Mouse (Mus musculus): ENCODE results near the gene Rmi2.

Rmi2 gene

DNA sequence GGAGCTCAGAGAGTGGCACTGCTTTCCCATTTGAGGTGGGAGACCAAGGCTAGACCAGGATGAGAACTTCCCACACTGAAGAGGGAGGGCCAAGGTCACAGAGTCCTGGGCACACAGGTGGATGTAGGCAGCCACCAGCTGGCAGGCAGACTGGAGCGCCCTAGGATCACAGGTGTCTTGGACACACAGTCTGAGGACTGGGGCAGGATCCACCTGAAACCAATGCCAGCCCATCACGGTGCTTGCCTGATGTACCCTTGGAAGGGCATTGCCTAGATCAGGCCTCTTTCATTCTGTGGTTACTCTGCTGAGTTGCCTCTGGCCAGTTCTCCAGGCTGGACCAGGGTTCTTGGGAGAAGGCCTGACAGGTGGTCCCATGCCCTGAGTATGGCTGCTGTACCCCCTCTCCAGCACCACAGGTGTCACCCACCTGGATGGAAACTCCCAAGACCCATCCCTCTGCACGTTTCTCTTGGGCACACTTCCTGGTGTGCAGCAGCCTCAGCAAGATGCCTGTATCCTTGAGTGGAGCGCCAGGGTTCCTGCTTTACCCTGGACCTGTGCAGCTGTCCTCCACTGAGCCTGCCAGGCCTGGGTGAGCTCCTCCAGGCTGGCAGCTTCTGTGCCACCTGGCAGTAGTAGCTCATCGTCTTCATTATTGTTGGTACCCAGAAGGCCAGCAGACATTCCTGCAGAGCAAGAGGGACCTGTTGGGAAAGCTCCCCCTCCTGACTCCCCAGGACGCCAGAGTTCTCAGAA, 30.2 kb downstream of the Rmi2 start:
- CTCF ChIA-PET: no interaction called here

DNA sequence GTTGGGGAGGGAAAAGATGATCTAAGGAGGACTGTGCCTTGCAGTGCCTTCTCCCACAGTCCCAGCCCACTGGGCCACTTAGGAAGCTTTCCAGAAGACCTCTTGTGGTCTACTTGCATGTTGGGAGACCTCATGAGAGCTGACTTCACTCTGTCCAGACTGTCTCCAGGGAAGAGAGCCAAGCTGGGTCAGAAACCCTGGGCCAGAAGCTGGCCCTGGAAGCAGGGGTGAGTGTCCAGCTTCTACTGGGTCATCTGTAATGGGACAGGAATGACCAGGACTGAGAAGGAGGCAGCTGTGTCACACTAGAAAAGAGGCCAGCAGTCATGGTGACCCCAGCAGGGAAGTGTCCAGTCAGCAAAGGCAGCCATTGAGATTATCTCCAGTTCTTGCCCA, 30.7 kb downstream of the Rmi2 start:
- CTCF ChIA-PET: no interaction called here

DNA sequence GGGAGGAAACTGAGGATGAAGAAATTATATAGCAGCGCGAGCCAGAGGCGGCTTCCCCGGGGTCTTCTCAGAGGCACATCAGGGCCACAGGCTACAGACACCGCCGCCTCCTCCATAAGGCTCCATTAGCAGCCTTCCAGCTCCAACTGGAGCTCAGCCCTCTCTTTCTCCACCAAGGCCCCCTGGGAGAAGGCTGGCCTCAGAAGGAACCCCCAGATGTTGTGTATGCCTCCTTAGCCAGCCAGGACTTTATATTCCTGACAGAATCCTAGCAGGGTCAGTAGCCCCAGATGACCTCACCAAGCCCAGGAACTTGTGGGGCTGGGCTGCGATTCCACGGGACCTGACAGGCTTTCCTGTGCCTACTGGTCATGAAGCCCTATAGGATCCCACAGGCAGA, 32.0 kb downstream of the Rmi2 start:
- CTCF ChIA-PET: interaction anchor here (0.6 to 1.1 kb wide), 3 partner anchors 20 to 39 kb away, joined by 3 to 10 read pairs (median 6); no protein-coding TSS in a partner anchor

DNA sequence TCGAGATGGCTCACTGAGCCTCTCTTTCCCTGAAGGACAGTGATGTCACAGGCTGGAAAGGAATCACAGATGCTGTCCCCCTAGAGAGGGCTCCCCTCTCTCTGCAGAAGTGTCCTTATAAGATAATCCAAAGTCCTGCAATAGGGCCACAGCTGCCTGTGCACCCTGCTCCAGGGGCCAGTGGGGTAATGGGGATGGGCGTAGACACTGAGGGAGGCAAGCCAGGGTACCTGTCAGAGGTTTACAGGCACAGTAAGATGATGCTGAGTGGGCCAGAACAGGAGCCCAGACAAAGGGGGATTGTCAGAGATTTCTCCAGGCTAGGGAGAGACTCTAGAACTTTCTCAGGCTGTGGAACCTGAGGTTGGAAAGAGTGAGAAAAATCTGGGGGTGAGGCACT, 32.6 kb downstream of the Rmi2 start:
- CTCF ChIA-PET: no interaction called here

DNA sequence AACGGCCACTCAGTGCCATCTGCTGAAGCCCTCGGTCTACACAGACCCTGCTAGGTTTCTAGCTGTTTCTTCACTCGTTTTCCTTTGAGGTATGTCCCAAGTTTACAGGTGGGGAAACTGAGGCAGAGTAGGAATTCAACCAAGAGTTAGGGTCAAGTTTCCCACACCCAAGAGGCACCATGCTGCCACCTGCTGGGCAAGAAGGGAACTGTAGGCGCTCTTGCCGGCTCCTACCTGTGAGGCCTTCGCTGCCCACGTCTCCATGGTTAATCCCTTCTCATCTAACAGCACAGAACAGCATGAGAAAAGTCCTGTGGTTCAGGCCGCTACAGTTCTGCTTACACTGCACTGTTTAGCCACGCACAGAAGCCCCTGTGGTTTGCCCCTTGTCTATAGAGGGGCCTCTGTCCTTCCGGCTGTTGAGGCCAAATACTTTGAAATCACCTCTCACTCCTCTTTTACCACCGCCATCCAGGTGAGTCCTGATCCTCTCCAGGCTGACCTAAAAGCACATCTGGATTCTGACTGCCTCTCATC, 33.1 kb downstream of the Rmi2 start:
- CTCF ChIA-PET: no interaction called here

DNA sequence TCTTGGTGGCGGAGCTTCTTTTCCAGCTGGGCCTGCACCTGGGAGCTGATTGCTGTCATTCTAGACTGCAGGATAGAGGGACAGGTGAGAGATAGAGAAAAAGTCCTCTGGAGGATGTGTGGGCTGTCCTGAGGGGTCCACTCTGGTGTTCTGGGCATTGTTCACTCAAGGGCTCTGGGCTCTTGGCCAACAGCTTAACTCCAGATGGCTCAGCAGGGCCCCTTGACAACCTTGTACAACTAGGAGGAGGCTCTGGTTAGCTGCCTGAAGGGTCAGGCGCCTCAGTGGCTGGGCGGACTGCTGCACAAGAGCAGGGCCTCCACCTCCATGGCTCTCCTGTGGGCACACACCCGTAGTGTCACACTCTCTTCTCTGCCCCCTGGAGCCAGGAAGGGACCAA, 36.1 kb downstream of the Rmi2 start:
- CTCF ChIA-PET: no interaction called here

DNA sequence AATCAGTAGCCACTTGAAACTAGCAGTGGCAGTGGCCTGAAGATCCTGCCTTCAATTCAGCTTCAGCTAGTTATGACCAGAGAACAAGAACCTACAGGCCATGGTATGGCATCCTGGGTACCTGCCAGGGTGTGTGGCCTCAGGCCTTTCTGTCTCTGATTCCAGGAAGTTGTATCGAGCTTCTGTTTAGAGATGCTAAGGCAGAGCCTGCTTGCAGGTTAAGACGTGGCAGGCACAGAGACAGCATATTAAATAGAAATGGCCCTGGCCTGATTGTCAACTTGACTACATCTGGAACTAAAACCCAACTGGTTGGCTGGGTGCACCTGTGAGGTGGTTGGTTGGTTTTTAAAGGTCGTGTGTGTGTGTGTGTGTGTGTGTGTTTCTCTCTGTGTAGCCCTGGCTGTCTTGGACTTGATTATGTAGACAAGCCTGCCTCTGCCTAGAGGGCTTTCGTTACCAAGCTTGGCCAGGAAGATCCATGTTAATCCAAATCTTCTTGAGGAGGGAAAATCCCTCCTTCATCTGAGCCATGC, 38.0 kb downstream of the Rmi2 start:
- CTCF ChIA-PET: interaction anchor here (0.8 kb wide), 2 partner anchors 162 to 418 kb away, joined by 4 to 8 read pairs; no protein-coding TSS in a partner anchor

DNA sequence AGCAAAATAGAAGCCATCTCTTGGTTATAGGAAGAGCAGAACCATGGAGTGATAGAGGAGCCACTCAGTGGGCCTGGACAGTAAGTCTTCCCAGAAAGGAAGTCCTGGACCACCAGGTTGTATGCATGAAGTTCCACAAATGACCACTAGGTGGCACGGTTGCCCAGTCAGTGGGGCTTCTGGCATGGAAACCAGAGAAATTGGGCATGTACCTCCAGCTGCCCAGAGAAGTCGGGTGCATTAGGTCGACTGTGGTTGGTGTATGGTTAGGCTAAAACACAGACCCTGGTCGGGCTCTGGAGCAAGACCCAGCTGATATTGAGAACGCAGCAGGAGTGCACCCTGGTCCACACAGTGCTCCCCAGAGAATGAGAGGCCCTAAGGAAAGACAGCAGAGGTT, 38.8 kb downstream of the Rmi2 start:
- CTCF ChIA-PET: interaction anchor here (0.8 kb wide), 1 partner anchor 161 kb away, joined by 8 read pairs; no protein-coding TSS in a partner anchor

DNA sequence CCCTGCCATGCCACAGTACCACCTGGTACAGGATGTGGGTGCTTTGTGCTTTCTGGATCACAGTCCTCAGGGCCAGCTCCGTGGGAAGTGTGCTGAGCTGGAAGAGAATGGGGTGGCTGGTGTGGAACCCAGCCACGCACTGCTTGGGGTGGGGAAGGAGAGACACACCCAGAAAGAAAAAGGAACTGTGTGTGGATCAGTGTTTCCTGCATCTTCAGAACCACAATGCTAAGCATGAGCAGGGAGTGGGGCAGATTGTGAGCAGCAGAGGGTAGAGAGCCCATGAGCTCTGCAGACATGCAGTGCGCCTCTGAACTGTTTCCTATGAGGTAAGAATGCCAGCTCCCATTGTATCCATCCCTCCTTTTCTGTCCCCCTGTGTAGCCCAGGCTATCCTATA, 43.4 kb downstream of the Rmi2 start:
- CTCF ChIA-PET: no interaction called here

DNA sequence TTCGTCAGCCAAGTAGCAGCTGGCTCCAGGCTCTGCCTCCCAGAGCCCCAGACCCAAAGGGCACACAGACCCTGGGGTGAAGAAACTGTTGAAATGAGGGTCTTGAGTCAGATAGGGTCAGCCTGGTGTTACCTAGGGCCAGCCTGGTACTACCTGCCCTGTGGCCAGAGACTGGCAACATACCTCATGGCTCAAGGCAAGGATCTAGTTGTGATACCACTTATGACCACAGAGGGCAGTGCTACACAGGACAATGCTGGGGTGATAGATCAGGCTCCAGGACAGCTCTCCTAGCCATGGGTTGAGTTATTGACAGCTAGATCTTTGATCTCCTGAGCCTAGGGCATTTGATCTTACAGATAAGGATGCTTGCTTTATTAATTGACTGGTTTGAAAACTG, 44.6 kb downstream of the Rmi2 start:
- CTCF ChIA-PET: interaction anchor here (0.9 kb wide), 1 partner anchor 135 kb away, joined by 3 read pairs; no protein-coding TSS in a partner anchor

DNA sequence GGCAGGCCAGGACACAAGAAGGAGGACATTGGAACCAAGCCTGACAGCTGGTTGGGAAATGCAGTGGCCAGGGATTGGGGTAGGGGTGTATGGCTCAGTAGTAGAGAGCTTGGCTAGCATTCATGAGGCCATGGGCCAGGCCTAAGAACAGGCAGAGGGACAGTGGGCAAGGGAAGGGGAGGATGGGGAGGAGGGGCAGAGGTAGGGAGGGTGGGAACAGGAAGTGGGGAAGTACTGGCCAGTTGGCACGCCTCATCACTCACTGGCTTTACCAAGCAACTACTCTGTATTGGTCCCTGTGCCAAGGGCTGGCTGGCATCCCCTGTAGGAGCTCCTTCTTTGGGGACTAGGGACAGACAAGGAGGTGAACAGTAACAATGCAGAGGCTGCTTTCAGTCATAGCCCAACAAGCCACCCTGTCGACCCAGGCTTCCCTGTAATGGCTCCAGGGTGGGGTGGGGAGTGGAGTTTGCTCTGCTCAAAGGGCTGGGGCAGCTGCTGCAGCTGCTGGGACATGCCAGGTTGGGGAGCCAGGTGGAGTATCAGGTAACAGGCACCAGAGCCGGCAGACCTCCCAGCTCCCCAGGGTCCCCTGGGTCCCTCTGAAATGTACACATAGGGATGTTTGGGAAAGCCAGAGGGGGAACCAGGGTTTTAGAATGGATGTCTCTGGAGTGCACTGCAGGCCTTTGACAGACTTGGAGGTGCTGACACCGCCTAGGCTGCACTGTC, 46.5 kb downstream of the Rmi2 start:
- CTCF ChIA-PET: interaction anchor here (0.6 to 1.2 kb wide), 2 partner anchors 154 to 288 kb away, joined by 3 to 5 read pairs; no protein-coding TSS in a partner anchor

DNA sequence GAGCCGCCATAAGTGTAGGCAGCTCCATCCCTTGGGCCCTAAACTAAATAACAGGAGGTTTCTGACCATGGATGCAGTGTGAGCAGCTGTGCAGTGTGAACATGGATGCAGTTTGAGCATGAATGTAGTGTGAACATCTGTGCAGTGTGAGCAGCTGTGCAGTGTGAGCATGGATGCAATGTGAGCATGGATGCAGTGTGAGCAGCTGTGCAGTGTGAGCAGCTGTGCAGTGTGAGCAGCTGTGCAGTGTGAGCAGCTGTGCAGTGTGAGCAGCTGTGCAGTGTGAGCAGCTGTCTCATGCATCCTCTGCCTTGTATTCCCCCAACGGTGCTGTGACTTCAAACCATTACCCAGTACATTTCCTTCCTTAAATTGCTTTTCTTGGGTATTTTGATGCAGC, 52.6 kb downstream of the Rmi2 start:
- CTCF ChIA-PET: no interaction called here

DNA sequence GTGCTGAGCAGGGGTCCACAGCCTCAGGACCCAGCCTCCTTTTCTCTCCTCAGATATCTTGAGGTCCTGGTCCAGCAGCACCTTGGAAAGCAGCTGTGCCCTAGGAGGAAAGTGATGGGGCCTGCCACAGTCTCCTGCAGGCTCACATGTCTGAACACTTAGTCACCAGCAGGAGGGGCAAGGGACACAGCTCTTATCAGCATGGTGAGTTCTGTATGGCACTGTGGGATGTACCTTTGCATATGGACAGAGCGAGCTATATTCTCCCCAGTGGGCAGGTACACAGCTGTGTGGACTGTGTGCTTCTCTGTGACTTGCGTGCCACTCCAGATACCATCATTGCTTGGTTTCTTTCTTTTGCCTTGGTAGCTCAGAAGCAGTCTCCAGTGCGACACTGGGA, 55.5 kb downstream of the Rmi2 start:
- CTCF ChIA-PET: interaction anchor here (1.2 kb wide), 1 partner anchor 144 kb away, joined by 3 read pairs; no protein-coding TSS in a partner anchor

DNA sequence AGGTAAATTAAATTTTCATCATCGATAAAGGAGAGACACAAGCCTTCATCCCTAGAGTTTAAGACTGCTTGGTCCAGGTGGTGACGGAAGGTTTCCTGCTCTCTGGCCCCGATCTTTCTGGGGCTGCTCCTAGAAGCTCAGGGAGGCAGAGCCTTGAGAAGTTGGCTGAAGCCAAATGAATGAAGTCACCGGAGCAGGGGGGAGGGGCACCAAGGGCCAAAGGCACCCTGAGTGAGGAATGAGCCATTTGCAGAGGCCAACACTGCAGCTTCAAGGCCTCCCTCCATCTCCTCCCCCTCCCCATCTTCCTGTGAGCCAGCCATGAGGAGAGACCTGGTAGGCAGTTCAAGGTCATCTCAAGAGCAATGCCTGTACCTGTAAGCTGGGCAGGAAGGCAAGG, 58.3 kb downstream of the Rmi2 start:
- CTCF ChIA-PET: no interaction called here

DNA sequence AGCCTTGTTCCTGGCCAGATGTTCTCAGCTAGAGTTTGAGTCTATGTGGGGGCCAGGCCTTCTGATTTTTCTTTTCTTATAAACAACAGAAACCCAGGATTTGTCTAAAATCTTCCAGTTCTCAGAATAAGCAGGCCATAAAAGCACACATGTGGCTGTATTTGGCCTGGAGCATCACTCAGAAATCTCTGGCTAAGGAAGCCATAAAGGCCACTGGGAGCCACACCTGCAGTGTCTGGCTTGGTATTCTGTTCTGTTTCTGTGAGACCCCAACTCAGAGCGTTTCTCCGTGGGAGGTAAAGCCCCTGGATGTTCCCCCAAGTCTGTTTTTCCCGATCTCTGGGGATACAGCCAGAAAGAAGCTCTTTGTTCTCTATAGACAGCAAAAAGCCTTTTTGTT, 61.0 kb downstream of the Rmi2 start:
- CTCF ChIA-PET: interaction anchor here (0.8 kb wide), 1 partner anchor 44 kb away, joined by 4 read pairs; no protein-coding TSS in a partner anchor

DNA sequence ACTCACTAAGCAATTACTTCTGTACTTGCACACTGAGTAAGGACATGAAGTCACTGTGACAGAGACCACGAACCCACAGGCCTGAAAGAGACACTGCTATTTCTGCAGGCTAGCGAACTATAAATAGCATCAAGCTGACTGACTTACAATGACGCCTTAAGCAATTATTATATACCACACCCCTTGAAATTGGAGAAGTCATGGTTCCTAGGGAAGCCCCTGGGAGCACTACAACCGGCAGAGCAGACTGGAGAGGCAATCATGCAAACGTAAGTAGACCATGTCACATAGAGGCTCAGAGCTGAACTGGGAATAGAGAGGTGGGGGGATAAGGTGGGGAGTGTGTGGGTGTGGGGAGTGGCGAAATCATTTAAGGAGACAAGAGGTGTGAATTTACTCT, 62.5 kb downstream of the Rmi2 start:
- CTCF ChIA-PET: no interaction called here

DNA sequence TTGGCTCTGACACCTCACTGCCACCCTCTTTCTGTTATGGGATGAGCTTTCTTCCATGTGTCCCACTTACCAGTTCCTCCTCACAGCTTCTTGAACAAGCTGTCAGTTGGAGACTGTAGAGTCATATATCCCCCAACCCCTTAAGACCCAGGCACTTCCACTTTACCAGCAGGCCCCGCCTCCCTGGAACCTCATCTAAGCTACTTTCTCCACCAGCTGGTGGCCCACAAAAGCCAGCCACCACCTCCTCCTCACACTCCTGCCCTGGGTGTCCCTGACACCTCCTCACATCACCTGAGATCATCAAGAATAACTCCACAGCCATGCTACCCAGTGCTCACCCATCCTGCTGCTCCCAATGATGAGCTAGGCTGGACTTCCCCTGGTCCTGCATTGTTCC, 65.9 kb downstream of the Rmi2 start:
- CTCF ChIA-PET: no interaction called here

DNA sequence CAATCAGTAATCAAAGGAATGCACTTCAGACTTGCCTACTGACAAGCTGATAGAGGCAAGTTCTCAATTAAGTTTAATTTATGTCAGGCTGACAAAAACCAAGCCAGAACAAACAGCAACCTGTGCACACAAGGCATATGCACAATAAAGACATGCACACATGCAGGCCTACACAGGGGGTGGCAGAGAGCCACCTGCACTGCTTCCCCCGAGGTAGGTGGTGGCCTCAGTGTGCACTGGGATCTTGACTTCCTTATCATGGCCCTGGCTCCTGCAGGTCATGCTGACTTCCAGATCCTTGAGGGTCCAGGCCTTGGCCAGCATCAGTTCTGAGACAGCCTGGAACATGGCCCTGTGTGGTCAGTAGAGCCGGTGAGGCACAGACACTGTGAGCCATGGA, 67.1 kb downstream of the Rmi2 start:
- CTCF ChIA-PET: no interaction called here

DNA sequence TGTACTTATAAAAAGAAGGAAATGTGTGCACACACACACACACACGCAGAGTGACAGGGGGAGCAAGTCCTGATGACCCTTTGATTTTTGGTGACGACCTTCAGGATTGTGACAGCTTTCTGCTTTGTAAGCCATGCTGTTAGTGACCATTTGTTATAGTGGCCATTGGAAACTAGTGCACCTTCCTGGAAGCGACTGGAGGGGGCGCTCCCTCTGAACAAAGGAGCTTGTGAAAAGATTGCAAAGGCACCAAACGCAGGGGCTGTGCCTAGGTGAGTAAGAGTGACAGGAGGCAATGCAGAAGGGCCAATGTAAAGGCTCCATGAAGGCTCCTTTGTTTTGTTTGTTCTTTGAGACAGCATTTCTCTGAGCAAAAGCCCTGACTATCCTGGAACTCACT, 68.0 kb downstream of the Rmi2 start:
- CTCF ChIA-PET: no interaction called here

DNA sequence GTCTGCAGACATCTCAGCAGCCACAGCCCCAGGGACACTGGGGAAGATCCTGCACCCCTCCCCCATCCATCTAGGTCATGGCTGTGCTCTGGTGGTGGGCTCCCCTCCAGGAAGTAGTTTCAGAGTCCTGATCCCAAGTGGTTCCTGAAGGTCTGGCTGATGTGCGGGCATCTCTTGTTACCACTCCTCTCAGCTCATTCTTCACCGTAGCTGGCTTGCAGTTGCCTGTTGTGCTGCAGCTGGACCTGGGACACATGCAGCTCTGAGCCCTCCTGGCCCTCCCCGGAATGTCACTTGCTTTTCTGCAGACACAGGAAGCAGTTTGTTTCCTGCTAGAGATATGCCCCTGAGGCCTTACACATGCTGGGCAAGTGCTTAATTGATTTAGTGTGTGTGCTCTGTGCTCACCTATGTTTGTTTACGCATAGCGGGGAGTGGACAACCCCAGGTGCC, 70.8 kb downstream of the Rmi2 start:
- CTCF ChIA-PET: no interaction called here

DNA sequence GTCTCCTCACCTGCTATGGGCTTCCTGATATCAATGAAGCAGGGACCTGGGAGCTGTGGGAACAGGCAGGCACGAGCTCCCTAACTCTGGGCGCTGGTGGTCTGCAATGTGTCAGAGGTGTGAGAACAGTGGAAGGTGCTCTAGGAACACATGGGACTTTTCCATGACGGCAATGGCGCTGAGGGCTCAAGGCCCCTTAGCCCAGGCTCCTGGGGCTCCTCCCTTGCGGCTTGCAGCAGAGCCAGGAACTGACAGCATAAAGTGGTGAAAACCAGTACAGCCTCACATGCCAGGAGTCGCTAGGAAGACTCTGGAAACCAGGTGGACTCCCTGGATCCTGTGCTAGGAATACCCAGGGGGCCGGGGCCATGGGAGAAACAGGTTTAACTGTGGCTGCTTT, 75.7 kb downstream of the Rmi2 start:
- CTCF ChIA-PET: no interaction called here

DNA sequence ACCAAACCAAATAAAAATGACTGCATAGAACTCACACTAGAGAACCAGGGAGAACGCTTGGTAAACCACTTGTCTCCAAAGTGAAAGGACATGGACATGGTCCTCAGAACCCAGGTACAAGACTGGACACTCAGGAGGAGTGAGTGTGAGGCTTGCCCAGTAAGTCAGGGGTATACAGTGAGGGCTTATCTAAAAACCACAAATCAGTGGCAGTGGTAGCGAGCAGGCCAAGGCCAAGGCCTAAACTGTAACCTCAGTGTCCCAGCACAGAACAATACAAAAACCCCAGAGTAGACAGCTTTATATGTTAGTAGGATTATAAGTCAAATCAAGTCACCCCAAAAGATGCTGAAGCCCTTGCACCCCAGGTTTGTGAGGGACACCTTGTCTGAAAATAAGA, 76.2 kb downstream of the Rmi2 start:
- CTCF ChIA-PET: no interaction called here

DNA sequence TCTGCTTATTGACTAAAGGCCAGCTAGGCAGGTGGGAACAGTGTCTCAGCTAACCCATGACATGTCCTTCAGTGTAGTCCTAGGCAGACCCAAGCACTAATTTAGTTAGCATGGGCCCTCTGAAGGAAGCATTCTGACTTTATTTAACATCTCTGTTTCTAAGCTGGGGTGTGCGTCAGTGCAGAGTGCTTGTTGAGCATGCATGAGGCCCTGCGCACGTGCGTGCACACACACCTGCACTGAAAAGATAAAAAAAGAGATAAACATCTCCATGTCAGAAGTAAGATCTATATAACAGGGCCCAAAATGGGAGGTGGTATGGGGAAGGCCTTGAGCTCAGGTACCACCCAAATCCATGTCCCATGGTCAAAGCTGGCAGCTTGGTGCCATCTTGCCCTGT, 80.2 kb downstream of the Rmi2 start:
- CTCF ChIA-PET: interaction anchor here (0.5 kb wide), 1 partner anchor 199 kb away, joined by 3 read pairs; no protein-coding TSS in a partner anchor
